Mouse (Mus musculus) liver, embryonic 11.5 days (tissue): ENCODE results near the gene Serf2. TPM values are rescaled to one million over a fixed set of nuclear protein-coding genes. Genes with fewer than 3 reads are reported as not detected.
"Not testable (repeated sequence)": the region's sequence is repeated elsewhere in the genome, so short reads cannot be mapped to it uniquely, and the experiment has no call there.

Experiments used
- ATAC-seq: fragments of 200-750 bp; cut with Nextera tagmentation; replicated peaks from 2 replicates; pipeline ENCODE4 v1.8.0; 2017; ENCODE audit warnings: moderate number of reproducible peaks, mild to moderate bottlenecking, moderate TSS enrichment, moderate library complexity; ENCODE audit not compliant: low FRiP score
- DNase-seq: peaks from one replicate; pipeline ENCODE4 v3.0.0-alpha.2; 2017; ENCODE audit warnings: low spot score
- H3K27ac ChIP-seq: fragments of 300-500 bp; sonication (generic); 2 replicates; pipeline ENCODE4 v1.5.1; 2014; ENCODE audit warnings: mild to moderate bottlenecking, low read depth, low read length, control low read depth
- H3K27me3 ChIP-seq: fragments of 300-500 bp; sonication (generic); replicated peaks from 2 replicates; pipeline ENCODE4 v1.6.1; 2014; ENCODE audit warnings: low read length, mixed read lengths; ENCODE audit not compliant: control insufficient read depth, insufficient read depth
- H3K36me3 ChIP-seq: fragments of 300-500 bp; sonication (generic); 2 replicates; pipeline ENCODE4 v1.6.1; 2014; ENCODE audit warnings: mild to moderate bottlenecking, low read length, moderate library complexity, mixed read lengths; ENCODE audit not compliant: control insufficient read depth, insufficient read depth
- H3K4me1 ChIP-seq: fragments of 300-500 bp; sonication (generic); replicated peaks from 2 replicates; pipeline ENCODE4 v1.6.1; 2014; ENCODE audit warnings: low read length, mixed read lengths; ENCODE audit not compliant: control insufficient read depth, insufficient read depth
- H3K4me2 ChIP-seq: fragments of 300-500 bp; sonication (generic); 2 replicates; pipeline ENCODE4 v1.6.1; 2014; ENCODE audit warnings: mild to moderate bottlenecking, control low read depth, moderate library complexity
- H3K4me3 ChIP-seq: fragments of 300-500 bp; sonication (generic); 2 replicates; pipeline ENCODE4 v1.5.1; 2014; ENCODE audit warnings: low read depth, low read length, control low read depth
- H3K9ac ChIP-seq: fragments of 300-500 bp; sonication (generic); 2 replicates; pipeline ENCODE4 v1.6.1; 2014; ENCODE audit warnings: low read depth, low read length, control low read depth
- H3K9me3 ChIP-seq: fragments of 300-500 bp; sonication (generic); 2 replicates; pipeline ENCODE4 v1.6.1; 2016; ENCODE audit warnings: low read length, inconsistent platforms, mixed read lengths; ENCODE audit not compliant: control insufficient read depth
- WGBS: fragments of 180-500 bp; shearing (Covaris S2); extraction: QIAGEN DNeasy Blood & Tissue Kit; methylation state at CpG from one replicate; pipeline ENCODE4 v1.1.7; 2014; 5-methylcytosine and 5-hydroxymethylcytosine counted together
- microRNA-seq: library from miRNA; unstranded; fragments of <30 nt; microRNA quantifications from one replicate; pipeline ENCODE4, GENCODE M21; 2017; ENCODE audit warnings: borderline number of aligned reads
- polyA plus RNA-seq: library from polyadenylated mRNA; unstranded; fragments of >200 nt; fragmentation: Nextera tagmentation; extraction: Ambion mirVana; gene quantifications from 2 replicates; pipeline ENCODE4 v1.2.1, GENCODE M21; 2014

Serf2 gene
- polyA plus RNA-seq, 1 experiment from 2014 or later, result 481 TPM

GRCm38 (mm10) chr2:121501550-121501949 is 52.6 kb downstream of the Serf2 start:
- DNase-seq, H3K27me3 ChIP-seq, H3K9me3 ChIP-seq, H3K4me2 ChIP-seq, H3K36me3 ChIP-seq, H3K27ac ChIP-seq, H3K4me3 ChIP-seq, H3K9ac ChIP-seq, H3K4me1 ChIP-seq: not testable (repeated sequence)
- WGBS, result 86% methylated on average over 1 of the region's 6 CpGs
- 0 out of 2 replicates have a peak, but pooled peaks have one; percentile 34 for ATAC-seq

- peak within 1 kb of the TSS; percentile 68 for H3K9ac ChIP-seq
- 0 out of 2 replicates have a peak, but pooled peaks cover 10% of the 10 kb centered on the region for H3K4me1 ChIP-seq
- peak within 1 kb of the TSS; percentile 83 for H3K4me2 ChIP-seq
- WGBS, result 3% methylated on average over 38 of the region's 42 CpGs
- peak within 1 kb of the TSS; percentile 47; the same call in 1 of the 2 replicates for H3K27ac ChIP-seq
- DNase-seq (peak; percentile 84), ATAC-seq (peak; percentile 92)
- H3K36me3 ChIP-seq, H3K9me3 ChIP-seq, H3K27me3 ChIP-seq: not testable (repeated sequence)
- peak within 1 kb of the TSS; percentile 64 for H3K4me3 ChIP-seq
These were observed 57.2 kb downstream of the Serf2 start, which contains the start of the genes Mfap1a and Wdr76 for GRCm38 (mm10) chr2:121505942-121506882. Mfap1a (minus strand) TSS chr2:121506665. Wdr76 (plus strand) TSS chr2:121506723.

GRCm38 (mm10) chr2:121507173-121507950 is 58.4 kb downstream of the Serf2 start:
- H3K4me2 ChIP-seq, result peak overlapping the region; percentile 83
- H3K4me3 ChIP-seq, result peak overlapping the region; percentile 64
- H3K9me3 ChIP-seq, result no peaks in the 10 kb centered on the region
- H3K4me1 ChIP-seq, result 0 out of 2 replicates have a peak, but pooled peaks cover 10% of the 10 kb centered on the region
- peak overlapping the region; percentile 68 for H3K9ac ChIP-seq
- DNase-seq, result no peak
- no peak for ATAC-seq
- peaks cover 12% of the 10 kb centered on the region; the same call in 1 of the 2 replicates for H3K36me3 ChIP-seq
- no peak overlapping the region for H3K27ac ChIP-seq
- WGBS, result 17% methylated on average over 12 of the region's 12 CpGs
- no peaks in the 10 kb centered on the region for H3K27me3 ChIP-seq

Small RNAs within 50 kb of the gene (microRNA-seq; reads per million reads assigned to microRNA genes)
- not detected for gene Gm22953

Other genes starting within 250 kb of the Serf2 start
- 32.4 and 36.0 TPM in 2 replicates for gene Trp53bp1, start 177.8 kb upstream of the Serf2 start, polyA plus RNA-seq
- 1.5 and 2.1 TPM in 2 replicates for gene Map1a, start 159.6 kb upstream of the Serf2 start, polyA plus RNA-seq
- gene Ppip5k1, start 93.8 kb upstream of the Serf2 start, polyA plus RNA-seq, result 9.6 and 10.1 TPM in 2 replicates
- gene Ckmt1, start 91.5 kb upstream of the Serf2 start, polyA plus RNA-seq, result 1.7 TPM in 2 replicates
- not detected in 2 replicates for gene Strc, start 62.0 kb upstream of the Serf2 start, polyA plus RNA-seq
- 491 and 541 TPM in 2 replicates for gene Pdia3, start 35.4 kb upstream of the Serf2 start, polyA plus RNA-seq
- gene Catsper2, start 35.4 kb upstream of the Serf2 start, polyA plus RNA-seq, result 1.6 and 1.7 TPM in 2 replicates
- 2.6 and 4.3 TPM in 2 replicates for gene Ell3, start 4.9 kb upstream of the Serf2 start, polyA plus RNA-seq
- 146 and 164 TPM in 2 replicates for gene Hypk, start 4.1 kb downstream of the Serf2 start, polyA plus RNA-seq
- gene Serinc4, start 7.6 kb downstream of the Serf2 start, polyA plus RNA-seq, result 0.12 TPM in 1 of 2 replicates, not detected in the other
- 43.2 and 44.0 TPM in 2 replicates for gene Mfap1b, start 24.9 kb downstream of the Serf2 start, polyA plus RNA-seq
- gene Mfap1a, start 57.5 kb downstream of the Serf2 start, polyA plus RNA-seq, result 22.4 and 23.0 TPM in 2 replicates
- gene Wdr76, start 57.5 kb downstream of the Serf2 start, polyA plus RNA-seq, result 15.4 and 15.5 TPM in 2 replicates